Mouse (Mus musculus): Measurements from ENCODE around the gene Rcn1.

- no peak for TF ChIP-seq POLR2A (IDR thresholded peaks at IDR 0.05; ENCODE audit: low read depth, low read length)
- TF ChIP-seq CTCF (IDR thresholded peaks at IDR 0.05; ENCODE audit: extremely low read depth, insufficient read length, insufficient replicate concordance, low read depth, low read length), result no peak
These were observed 9.9 kb downstream of the Rcn1 start for GRCm38 (mm10) chr2:105389007-105389890.
